Mouse (Mus musculus): ENCODE measurements around the gene Olfr521.

GRCm38 (mm10) chr7:99787935-99788334, 24.6 kb downstream of the Olfr521 start:
- TF ChIP-seq POLR2A (IDR thresholded peaks at IDR 0.05; ENCODE audit: insufficient read depth, low read depth, low read length) (no peak), CTCF (IDR thresholded peaks at IDR 0.05; ENCODE audit: insufficient read depth, low read depth, low read length) (no peak)
